Mouse (Mus musculus): Measurements from ENCODE around the gene Crip1.

Gene Crip1

DNA sequence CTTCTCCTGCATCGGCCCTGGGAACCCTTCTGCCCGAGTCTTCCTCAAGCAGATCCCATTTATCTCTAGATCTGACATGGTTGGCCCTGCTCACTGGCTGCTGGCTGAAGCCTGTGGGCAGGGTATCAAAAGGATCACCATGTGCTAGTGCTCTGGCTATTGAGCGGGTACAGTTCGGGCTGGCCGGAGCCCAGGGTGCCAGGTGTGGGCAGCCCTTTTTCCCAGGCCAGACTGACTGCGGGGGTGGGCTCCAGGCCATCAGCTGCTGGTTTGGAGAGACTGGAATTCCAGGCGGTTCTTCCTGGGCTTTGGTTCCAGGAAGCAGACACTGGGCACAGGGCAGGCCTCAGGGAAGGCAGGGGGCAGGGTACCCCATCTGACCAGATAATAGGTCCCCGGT is 1.4 kb downstream of the Crip1 start:
- no peak for DNase-seq (ENCODE audit: low spot score in 2 of 2)

- no peak for DNase-seq (ENCODE audit: low spot score in 2 of 2)
Measured at GRCm38 (mm10) chr12:113148381-113149035, 2.4 kb downstream of the Crip1 start.

DNA sequence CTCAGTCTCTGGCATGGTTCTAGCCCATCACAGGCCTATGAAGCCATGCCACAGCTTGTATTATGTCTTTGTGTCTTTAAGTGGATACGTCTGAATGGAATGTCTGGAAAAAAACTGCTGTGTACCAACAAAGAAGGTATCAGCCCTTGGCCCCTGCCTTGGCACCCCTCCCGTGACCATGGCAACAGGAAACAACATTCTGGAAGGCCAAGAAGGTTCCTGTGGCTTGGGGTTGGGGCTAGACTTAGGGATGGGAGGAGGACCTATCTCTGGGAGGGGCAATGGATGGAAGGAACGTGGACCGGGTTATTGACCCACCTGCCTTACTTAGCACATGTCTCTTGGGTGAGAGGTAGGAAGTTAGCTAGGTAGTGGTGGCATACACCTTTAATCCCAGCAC is 3.2 kb downstream of the Crip1 start:
- no peak for DNase-seq (ENCODE audit: low spot score in 2 of 2)

DNA sequence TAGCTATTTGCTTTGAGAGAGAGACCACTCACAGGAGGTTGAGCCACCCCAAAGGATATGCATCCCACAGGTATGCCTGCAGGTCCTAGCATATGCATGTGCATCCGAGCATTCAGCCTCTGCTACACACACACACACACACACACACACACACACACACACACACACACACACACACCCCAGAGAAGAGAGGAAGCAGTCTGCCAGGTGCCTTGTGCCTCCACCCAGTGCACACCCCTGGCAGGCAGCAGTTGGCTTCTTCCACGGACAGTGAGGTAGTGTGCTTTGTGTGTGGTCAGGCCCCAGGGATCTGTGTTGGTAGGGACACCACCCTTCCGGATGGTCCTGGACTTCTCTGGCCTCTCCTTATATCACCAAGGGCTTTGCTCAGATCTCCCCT is 3.8 kb downstream of the Crip1 start:
- DNase-seq (ENCODE audit: low spot score in 2 of 2) = no peak

DNA sequence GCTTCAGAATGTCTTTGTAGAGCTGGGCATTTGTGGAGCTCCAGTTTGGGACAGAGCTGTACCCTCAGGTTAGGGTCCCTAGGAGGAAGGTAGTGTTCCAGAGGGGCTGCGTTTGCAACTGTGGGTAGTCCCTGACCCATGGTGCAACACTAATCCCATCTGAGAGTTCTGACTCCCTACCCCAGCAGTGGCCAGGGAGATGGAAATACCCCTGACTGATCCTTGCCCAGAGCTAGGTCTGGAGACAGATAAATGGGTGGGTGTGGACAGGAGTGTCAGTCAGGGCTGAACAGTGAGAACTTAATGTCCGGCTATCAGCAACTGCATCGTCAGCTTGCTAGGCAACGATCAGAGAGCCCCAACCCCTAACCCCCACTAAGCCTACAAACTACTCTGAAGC is 4.5 kb downstream of the Crip1 start:
- no peak for DNase-seq (ENCODE audit: low spot score in 2 of 2)

GRCm38 (mm10) chr12:113151046-113151445 is 4.9 kb downstream of the Crip1 start:
- DNase-seq (ENCODE audit: low spot score in 2 of 2) = no peak

GRCm38 (mm10) chr12:113151661-113152271 is 5.7 kb downstream of the Crip1 start:
- DNase-seq (ENCODE audit: low spot score in 2 of 2) = no peak

DNA sequence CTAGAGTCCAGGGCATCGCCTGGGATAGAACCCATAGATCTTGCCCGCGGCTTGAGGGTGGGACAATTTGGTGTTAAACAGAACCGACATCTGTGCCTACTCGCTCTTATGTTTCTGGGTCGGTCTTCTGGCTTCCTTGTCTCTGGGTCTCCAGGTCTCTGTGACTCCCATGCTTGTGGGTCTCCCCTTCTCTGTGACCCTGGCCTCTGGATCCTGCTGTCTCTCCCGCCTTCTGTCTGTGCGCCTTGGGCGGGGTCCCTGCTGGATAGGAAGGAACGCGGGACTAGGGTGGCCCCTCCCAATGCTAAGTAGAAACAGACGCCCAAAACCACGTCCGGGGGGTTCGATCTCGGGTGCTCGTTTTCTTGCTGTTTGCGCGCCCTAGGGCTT is 6.2 kb downstream of the Crip1 start:
- DNase-seq (ENCODE audit: low spot score in 2 of 2) = no peak

DNA sequence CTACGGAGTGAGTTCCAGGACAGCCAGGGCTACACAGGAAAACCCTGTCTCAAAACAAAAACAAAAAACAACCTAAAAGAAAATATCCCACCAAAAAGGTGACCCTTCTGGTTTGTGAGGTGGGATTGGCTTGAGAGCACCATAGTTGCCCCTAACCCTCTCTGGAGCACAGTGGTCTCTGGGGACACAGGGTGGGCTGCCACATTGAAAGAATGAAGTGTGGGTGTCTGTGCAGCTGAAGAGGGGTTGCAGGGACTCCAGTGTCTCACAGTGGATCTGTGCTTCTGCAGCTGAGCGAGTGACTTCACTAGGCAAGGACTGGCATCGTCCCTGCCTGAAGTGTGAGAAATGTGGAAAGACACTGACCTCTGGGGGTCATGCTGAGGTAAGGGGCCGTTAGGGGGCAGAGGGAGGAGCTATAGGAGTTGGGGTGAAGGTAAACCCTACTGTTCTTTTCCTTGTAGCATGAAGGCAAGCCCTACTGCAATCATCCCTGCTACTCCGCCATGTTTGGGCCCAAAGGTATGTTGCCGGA is 6.9 kb downstream of the Crip1 start:
- no peak for DNase-seq (ENCODE audit: low spot score in 2 of 2)

DNA sequence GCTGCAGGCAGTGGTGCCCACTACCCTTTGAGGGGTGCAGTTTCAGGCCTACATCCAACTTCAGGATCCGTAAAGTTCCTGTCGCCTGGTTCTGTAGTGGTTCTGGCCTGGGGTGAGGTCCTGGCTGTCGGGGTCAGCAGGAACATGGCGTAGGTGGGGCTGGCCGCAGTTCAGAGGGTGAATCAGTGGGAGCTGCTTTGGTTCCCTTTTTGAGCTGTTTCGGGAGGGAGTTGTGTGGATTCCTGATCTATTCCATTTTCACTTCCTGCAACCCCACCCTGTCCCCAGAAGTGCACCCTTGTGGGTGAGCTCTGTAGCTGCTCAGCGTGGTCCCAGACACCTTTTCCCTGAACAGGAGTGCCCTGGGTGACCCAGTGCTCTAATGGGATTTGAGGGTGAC is 7.9 kb downstream of the Crip1 start:
- no peak for DNase-seq (ENCODE audit: low spot score in 2 of 2)

DNA sequence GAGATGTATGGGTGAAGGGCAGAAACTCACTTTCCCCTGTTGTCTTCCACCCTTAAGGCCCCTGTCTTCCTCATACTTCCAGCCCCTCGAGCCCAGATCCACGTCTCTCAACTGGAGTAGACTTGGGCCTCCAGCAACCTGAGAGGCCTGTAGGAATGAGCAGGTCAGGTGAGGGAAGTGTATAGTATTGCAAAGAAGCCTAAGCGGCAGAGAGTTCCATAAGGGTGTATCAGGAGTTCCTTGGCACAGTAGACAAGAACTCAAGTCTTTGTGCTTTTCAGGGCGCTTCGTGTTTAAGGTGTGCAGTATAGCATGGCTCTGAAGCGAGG is 8.6 kb downstream of the Crip1 start:
- no peak for DNase-seq (ENCODE audit: low spot score in 2 of 2)

- DNase-seq (ENCODE audit: low spot score in 2 of 2) = no peak
Measured at GRCm38 (mm10) chr12:113155076-113155771, 9.1 kb downstream of the Crip1 start.

DNA sequence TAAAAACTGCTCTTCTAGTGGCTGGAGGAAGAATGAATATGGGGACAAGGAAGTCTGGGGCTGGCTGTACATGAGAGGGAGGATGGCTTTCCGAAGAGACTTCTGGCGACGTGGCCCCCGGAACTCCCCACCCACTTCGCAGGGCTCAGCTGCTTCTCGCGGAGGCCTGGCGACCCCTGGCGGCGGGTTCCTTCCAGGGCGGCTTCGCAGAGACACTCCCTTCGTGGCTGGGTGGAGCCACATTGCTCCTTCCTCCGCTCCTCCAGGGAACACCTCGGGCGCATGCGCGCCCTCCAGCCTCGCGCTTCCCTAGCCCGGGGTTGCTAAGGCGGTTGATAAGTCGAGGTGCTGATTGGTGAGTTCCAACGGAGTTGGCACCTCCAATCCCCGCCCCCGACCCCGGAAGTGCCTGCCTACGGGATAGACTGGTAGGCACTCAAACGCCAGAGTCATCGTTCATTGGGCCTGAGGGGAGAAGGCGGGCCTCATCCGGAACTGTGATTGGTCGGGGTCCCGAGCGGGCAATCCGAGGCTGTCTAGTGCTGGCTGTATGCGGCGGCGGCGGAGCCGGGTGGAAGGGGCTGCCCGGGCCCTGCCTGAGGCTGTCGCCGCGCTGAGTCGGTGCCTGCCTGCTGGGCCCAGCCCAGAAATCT is 9.9 kb downstream of the Crip1 start, which contains the start of gene Tedc1:
TSS of gene Tedc1 (plus strand) at position 535 of the 653 bp plus-strand sequence.
- peak; percentile 99 for DNase-seq (ENCODE audit: low spot score in 2 of 2)

DNA sequence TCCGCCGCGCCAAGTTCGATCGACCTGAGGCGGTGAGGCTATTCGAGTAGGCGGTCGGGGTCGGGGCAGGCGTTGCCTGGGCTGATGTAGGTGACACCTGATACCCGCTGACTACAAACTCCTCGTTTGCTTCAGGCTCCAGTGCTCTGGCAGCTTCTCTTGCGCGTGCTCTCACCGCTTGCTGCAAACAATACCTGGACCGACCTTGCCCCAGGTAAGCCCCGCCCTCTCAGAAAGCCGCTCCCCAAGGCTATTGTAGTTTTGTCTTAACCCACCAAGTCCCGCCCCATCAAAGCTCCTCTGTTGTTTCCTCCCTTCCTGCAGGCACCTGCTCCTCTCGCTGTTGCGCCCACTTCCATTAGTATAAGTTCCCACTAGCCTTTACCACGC is 10.4 kb downstream of the Crip1 start:
- no peak for DNase-seq (ENCODE audit: low spot score in 2 of 2)

GRCm38 (mm10) chr12:113157002-113157401 is 10.9 kb downstream of the Crip1 start:
- no peak for DNase-seq (ENCODE audit: low spot score in 2 of 2)

DNA sequence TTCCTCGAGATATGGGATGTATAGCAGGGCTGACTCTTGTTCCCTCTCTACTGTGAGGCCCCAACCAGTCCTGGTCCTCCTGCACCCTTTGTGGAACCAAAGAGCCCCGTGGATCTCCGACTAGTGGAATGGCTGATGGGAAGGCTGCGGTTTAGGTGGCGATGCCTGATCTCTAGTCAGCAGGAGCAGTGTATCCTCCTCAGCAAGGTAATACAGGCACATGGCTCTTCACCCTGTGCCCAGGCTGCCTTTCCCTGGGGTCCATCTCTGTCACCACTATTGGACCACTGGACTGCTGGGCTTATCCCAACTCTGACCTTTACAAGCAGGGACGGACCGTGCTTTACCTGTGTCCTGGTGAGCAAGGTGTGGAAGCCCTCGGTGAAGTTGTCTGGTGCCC is 11.4 kb downstream of the Crip1 start:
- no peak for DNase-seq (ENCODE audit: low spot score in 2 of 2)

DNA sequence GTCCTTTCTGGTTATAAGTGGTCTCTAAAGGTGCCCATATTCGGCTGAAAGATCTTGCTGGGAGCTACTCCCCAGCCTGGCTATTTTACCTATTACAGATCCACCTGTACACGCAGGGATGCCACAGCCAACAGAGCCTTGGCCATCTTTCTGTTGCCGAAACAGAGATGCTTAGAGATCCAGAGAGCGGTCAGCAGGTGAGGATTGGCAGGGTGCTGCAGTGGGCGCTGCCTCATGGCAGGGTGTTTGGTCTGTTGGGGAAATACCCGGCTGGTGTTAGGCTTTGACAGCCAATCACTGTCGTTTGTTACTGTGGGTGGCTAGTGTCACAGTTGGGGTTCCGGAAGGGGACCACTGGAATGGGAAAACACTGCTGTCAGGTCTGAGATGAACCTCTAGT is 11.9 kb downstream of the Crip1 start:
- DNase-seq (ENCODE audit: low spot score in 2 of 2) = no peak

GRCm38 (mm10) chr12:113163561-113164006 is 17.5 kb downstream of the Crip1 start:
- DNase-seq (ENCODE audit: low spot score in 2 of 2) = no peak

DNA sequence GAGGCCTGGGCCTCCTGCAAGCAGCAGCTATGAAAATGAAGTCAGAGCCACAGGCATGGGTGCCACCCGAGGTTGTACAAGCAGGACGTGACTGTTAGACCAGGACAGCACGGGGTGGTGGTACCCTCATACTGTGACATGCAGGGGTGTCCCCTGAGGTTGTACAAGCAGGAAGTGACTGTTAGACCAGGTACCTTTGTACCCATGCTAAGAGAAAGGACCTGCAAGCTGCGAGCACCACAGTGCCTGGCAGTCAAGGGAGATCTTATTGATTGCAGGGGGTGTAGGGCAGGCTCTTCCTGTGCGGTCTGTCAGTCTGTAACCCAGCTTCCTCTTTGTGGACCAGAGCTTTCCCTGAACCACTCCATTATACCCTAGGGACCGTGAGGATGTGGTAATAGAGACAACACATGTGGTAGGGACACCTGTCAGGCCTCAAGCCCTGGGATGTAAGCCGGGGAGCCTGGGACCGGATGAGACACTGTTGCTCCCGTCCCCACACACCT is 22.0 kb downstream of the Crip1 start:
- DNase-seq (ENCODE audit: low spot score in 2 of 2) = no peak

- no peak for DNase-seq (ENCODE audit: low spot score in 2 of 2)
Measured at GRCm38 (mm10) chr12:113176960-113177725, 31.0 kb downstream of the Crip1 start.

DNA sequence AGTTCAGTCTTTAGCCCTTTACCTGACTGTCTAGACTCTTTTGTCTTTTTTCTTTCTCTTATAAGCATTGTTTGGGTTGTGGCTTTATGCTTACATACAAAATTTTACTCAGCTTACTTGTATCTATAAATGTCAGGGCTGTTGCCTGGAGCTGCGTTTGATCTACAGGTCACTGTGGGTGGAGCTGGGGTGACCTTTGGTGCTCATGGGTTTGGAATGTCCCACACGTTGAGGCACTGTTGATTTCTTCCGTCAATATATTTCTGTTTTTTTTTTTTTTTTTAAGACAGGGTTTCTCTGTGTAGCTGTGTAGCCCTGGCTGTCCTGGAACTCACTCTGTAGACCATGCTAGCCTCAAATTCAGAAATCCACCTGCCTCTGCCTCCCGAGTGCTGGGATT is 34.9 kb downstream of the Crip1 start:
- no peak for DNase-seq (ENCODE audit: low spot score in 2 of 2)

DNA sequence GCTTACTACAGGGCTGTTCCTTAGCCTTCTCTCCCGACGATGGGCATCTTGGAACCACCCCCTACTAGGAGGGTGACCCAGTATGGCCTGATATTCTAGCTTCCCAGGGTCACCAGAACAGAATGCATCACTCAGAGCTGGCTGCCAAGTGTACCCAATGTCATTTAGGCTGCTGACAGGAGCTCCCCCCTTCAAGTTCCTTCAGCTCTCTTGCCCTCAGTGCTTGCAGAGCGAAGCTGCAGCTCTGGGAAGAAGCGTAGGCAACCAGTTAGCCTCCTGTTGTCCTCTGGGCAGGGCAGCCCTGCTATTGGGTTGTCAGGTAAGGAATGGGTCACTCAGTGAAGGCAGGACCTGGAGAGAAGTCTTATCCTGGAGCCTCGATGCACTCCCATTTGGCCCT is 38.8 kb downstream of the Crip1 start:
- no peak for DNase-seq (ENCODE audit: low spot score in 2 of 2)
